Mouse (Mus musculus): ENCODE measurements around the gene Zfp819. TPM values are rescaled to one million over a fixed set of nuclear protein-coding genes. Genes with fewer than 3 reads are reported as not detected.
"Not testable (repeated sequence)": the region's sequence is repeated elsewhere in the genome, so short reads cannot be mapped to it uniquely, and the experiment has no call there.

The Zfp819 gene
- total RNA-seq, 2 experiments from 2014 or later = not detected

DNA sequence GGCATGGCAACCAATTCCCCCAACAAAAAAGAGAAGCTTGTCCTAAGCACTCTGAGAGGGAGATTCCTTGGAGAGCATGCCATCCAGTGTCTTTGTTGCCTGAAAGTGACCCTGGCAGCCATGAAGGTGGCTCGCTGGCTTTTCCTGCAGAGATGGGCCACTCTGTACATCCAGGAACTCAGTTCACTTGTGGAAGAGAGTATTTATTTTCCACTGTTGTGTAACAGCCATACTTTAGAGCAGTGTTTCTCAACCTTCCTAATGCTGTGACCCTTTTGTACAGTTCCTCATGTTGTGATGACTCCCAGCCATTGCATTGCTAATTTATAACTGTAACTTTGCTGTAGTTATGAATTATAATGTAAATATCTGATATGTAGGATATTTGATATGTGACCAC is 30.1 kb downstream of the Zfp819 start:
- ATAC-seq (replicated peaks; ENCODE audit: low FRiP score, poor library complexity, severe bottlenecking) = no peak

GRCm38 (mm10) chr7:43642587-43642986 is 35.6 kb downstream of the Zfp819 start:
- no peak for ATAC-seq (replicated peaks; ENCODE audit: low FRiP score, poor library complexity, severe bottlenecking)

DNA sequence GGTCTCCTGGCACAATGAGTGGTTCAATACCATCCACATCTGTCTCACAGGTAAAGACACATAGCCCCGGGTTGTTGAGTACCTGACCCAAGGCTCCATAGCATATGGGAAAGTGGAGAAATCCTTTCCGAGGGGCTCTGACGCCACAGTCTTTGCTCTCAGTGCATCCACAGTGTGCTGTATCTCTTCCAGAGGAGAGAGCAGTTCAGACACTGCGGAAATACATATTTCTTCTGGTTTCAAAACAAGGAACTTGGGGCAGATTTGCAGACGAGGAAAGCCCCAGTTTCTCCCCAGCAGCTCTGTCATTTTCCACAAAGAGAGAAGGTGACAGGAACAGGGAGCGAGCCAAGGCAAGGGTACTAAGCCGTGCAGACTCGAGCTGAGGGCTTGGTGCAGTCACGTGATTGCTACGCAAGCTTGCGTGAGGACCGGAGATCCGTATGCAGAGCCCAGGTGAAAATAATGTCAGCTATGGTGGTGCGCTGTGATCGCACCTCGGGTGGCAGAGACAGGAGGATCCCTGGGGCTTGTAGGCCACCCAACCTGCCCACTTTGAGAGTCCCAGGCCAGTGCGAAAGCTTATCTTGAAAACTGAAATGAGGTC is 36.2 kb downstream of the Zfp819 start:
- ATAC-seq (replicated peaks; ENCODE audit: low FRiP score, poor library complexity, severe bottlenecking) = no peak

DNA sequence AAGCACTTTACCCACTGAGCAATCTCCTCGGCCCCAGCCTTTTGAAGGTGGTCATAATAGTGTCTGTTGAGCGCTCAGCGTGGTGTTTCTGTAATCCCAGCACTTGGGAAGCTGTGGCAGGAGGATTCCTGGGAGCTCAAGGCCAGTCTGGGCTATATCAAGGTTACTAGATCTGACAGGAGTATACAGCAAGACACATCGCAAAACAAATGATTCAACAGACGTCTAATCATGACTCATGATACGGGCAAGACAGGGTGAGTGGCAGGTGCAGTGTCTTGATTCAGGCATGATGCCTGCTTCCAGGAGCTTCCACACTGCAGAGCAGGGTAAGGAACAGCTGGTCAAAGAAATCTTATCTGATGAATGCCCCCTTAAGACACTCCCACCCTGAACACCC is 45.7 kb downstream of the Zfp819 start:
- no peak for ATAC-seq (replicated peaks; ENCODE audit: low FRiP score, poor library complexity, severe bottlenecking)

- ATAC-seq (replicated peaks; ENCODE audit: low FRiP score, poor library complexity, severe bottlenecking) = no peak
Measured at GRCm38 (mm10) chr7:43654519-43654918, 47.5 kb downstream of the Zfp819 start.

- no peak for ATAC-seq (replicated peaks; ENCODE audit: low FRiP score, poor library complexity, severe bottlenecking)
Measured at GRCm38 (mm10) chr7:43656232-43656631, 49.3 kb downstream of the Zfp819 start.

DNA sequence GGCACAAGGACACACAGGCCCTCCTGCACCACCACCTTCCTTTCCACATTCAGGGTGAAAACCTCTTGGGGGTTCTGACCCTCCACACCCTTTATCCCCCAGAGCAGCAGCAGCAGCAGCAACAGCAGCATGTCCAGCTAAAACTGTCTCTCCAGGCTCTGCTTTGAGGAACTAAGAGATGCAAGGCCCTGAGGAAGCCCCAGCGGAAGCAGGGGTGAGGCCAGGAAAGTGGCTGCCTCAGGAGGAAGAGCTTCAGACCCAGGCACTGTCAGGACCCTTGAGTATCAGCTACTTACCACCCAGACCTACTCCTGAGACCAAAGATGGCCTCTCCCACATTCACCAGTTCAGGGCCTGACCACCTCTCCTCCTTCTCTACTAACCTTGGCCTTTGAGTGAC is 53.0 kb downstream of the Zfp819 start, which contains the start of gene Siglece:
TSS of gene Siglece (minus strand) at position 160 of the 400 bp plus-strand sequence.
- no peak for ATAC-seq (replicated peaks; ENCODE audit: low FRiP score, poor library complexity, severe bottlenecking)

GRCm38 (mm10) chr7:43662804-43663203 is 55.8 kb downstream of the Zfp819 start:
- ATAC-seq (replicated peaks; ENCODE audit: low FRiP score, poor library complexity, severe bottlenecking) = no peak

DNA sequence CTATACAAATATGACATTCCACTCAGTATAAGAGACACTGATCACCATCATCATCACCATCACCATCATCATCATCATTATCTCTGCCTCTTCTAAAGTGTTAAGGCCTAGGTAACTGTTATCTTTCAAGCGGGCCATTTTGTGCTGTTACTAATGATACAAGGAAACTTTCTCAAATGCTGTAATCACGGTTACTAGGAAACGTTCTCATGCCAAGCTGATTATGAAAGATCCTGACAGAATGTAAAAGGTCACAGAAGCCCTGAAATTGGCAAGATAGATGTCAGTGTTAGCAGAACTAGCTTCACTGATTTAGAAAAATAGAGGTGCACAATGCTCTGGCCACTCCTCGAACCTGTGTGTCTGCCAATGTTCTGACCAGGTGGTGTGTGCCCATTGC is 60.3 kb downstream of the Zfp819 start:
- ATAC-seq (replicated peaks; ENCODE audit: low FRiP score, poor library complexity, severe bottlenecking) = not testable (repeated sequence)

Other genes starting within 250 kb of the Zfp819 start
- 7.7 and 37.9 TPM in 2 replicates for gene Siglecg, start 199.0 kb upstream of the Zfp819 start, total RNA-seq (2015; ENCODE audit: low replicate concordance)
- gene Siglecg, start 199.0 kb upstream of the Zfp819 start, total RNA-seq (2017; ENCODE audit: low replicate concordance) = 5.2 and 10.9 TPM in 2 replicates
- 0.63 TPM in 1 of 2 replicates, not detected in the other for gene Lim2, start 179.5 kb upstream of the Zfp819 start, total RNA-seq (2015; ENCODE audit: low replicate concordance)
- gene Lim2, start 179.5 kb upstream of the Zfp819 start, total RNA-seq (2017; ENCODE audit: low replicate concordance) = not detected in 2 replicates
- gene Nkg7, start 170.1 kb upstream of the Zfp819 start, total RNA-seq (2015; ENCODE audit: low replicate concordance) = 157 and 163 TPM in 2 replicates
- 21.2 and 38.3 TPM in 2 replicates for gene Nkg7, start 170.1 kb upstream of the Zfp819 start, total RNA-seq (2017; ENCODE audit: low replicate concordance)
- gene Cldnd2, start 166.4 kb upstream of the Zfp819 start, total RNA-seq (2015; ENCODE audit: low replicate concordance) = not detected in 2 replicates
- not detected in 2 replicates for gene Cldnd2, start 166.4 kb upstream of the Zfp819 start, total RNA-seq (2017; ENCODE audit: low replicate concordance)
- gene Etfb, start 163.1 kb upstream of the Zfp819 start, total RNA-seq (2015; ENCODE audit: low replicate concordance) = 38.8 and 72.3 TPM in 2 replicates
- gene Etfb, start 163.1 kb upstream of the Zfp819 start, total RNA-seq (2017; ENCODE audit: low replicate concordance) = 73.2 and 98.0 TPM in 2 replicates
- gene Gm45233, start 163.0 kb upstream of the Zfp819 start, total RNA-seq (2015; ENCODE audit: low replicate concordance) = not detected in 2 replicates
- not detected in 2 replicates for gene Gm45233, start 163.0 kb upstream of the Zfp819 start, total RNA-seq (2017; ENCODE audit: low replicate concordance)
- gene Vsig10l, start 144.0 kb upstream of the Zfp819 start, total RNA-seq (2015; ENCODE audit: low replicate concordance) = 2.5 and 3.7 TPM in 2 replicates
- 1.3 and 1.4 TPM in 2 replicates for gene Vsig10l, start 144.0 kb upstream of the Zfp819 start, total RNA-seq (2017; ENCODE audit: low replicate concordance)
- gene Iglon5, start 117.1 kb upstream of the Zfp819 start, total RNA-seq (2015; ENCODE audit: low replicate concordance) = not detected in 2 replicates
- not detected in 2 replicates for gene Iglon5, start 117.1 kb upstream of the Zfp819 start, total RNA-seq (2017; ENCODE audit: low replicate concordance)
- not detected in 2 replicates for gene 4931406B18Rik, start 101.2 kb upstream of the Zfp819 start, total RNA-seq (2015; ENCODE audit: low replicate concordance)
- not detected in 2 replicates for gene 4931406B18Rik, start 101.2 kb upstream of the Zfp819 start, total RNA-seq (2017; ENCODE audit: low replicate concordance)
- 20.8 and 23.8 TPM in 2 replicates for gene Cd33, start 62.7 kb upstream of the Zfp819 start, total RNA-seq (2015; ENCODE audit: low replicate concordance)
- 9.1 and 12.0 TPM in 2 replicates for gene Cd33, start 62.7 kb upstream of the Zfp819 start, total RNA-seq (2017; ENCODE audit: low replicate concordance)
- 0.84 TPM in 1 of 2 replicates, not detected in the other for gene Zfp658, start 44.9 kb upstream of the Zfp819 start, total RNA-seq (2015; ENCODE audit: low replicate concordance)
- gene Zfp658, start 44.9 kb upstream of the Zfp819 start, total RNA-seq (2017; ENCODE audit: low replicate concordance) = 0.70 TPM in 1 of 2 replicates, not detected in the other
- gene Zfp719, start 27.6 kb upstream of the Zfp819 start, total RNA-seq (2015; ENCODE audit: low replicate concordance) = 0.19 and 4.6 TPM in 2 replicates
- gene Zfp719, start 27.6 kb upstream of the Zfp819 start, total RNA-seq (2017; ENCODE audit: low replicate concordance) = 1.1 and 2.2 TPM in 2 replicates
- gene Ceacam18, start 27.5 kb downstream of the Zfp819 start, total RNA-seq (2015; ENCODE audit: low replicate concordance) = not detected in 2 replicates
- not detected in 2 replicates for gene Ceacam18, start 27.5 kb downstream of the Zfp819 start, total RNA-seq (2017; ENCODE audit: low replicate concordance)
- gene Siglece, start 53.0 kb downstream of the Zfp819 start, total RNA-seq (2015; ENCODE audit: low replicate concordance) = 4.0 and 8.8 TPM in 2 replicates
- 5.5 and 6.4 TPM in 2 replicates for gene Siglece, start 53.0 kb downstream of the Zfp819 start, total RNA-seq (2017; ENCODE audit: low replicate concordance)
- 1.0 TPM in 1 of 2 replicates, not detected in the other for gene Ctu1, start 64.8 kb downstream of the Zfp819 start, total RNA-seq (2015; ENCODE audit: low replicate concordance)
- 0.42 and 1.6 TPM in 2 replicates for gene Ctu1, start 64.8 kb downstream of the Zfp819 start, total RNA-seq (2017; ENCODE audit: low replicate concordance)
- gene Klk14, start 83.2 kb downstream of the Zfp819 start, total RNA-seq (2015; ENCODE audit: low replicate concordance) = not detected in 2 replicates
- not detected in 2 replicates for gene Klk14, start 83.2 kb downstream of the Zfp819 start, total RNA-seq (2017; ENCODE audit: low replicate concordance)
- not detected in 2 replicates for gene Klk13, start 105.4 kb downstream of the Zfp819 start, total RNA-seq (2015; ENCODE audit: low replicate concordance)
- not detected in 2 replicates for gene Klk13, start 105.4 kb downstream of the Zfp819 start, total RNA-seq (2017; ENCODE audit: low replicate concordance)
- gene Klk12, start 161.7 kb downstream of the Zfp819 start, total RNA-seq (2015; ENCODE audit: low replicate concordance) = not detected in 2 replicates
- gene Klk12, start 161.7 kb downstream of the Zfp819 start, total RNA-seq (2017; ENCODE audit: low replicate concordance) = not detected in 2 replicates
- not detected in 2 replicates for gene Klk11, start 167.4 kb downstream of the Zfp819 start, total RNA-seq (2015; ENCODE audit: low replicate concordance)
- gene Klk11, start 167.4 kb downstream of the Zfp819 start, total RNA-seq (2017; ENCODE audit: low replicate concordance) = not detected in 2 replicates
- not detected in 2 replicates for gene Klk10, start 173.9 kb downstream of the Zfp819 start, total RNA-seq (2015; ENCODE audit: low replicate concordance)
- not detected in 2 replicates for gene Klk10, start 173.9 kb downstream of the Zfp819 start, total RNA-seq (2017; ENCODE audit: low replicate concordance)
- not detected in 2 replicates for gene Klk9, start 184.7 kb downstream of the Zfp819 start, total RNA-seq (2015; ENCODE audit: low replicate concordance)
- not detected in 2 replicates for gene Klk9, start 184.7 kb downstream of the Zfp819 start, total RNA-seq (2017; ENCODE audit: low replicate concordance)
- gene Klk8, start 190.4 kb downstream of the Zfp819 start, total RNA-seq (2015; ENCODE audit: low replicate concordance) = 6.1 TPM in 1 of 2 replicates, not detected in the other
- gene Klk8, start 190.4 kb downstream of the Zfp819 start, total RNA-seq (2017; ENCODE audit: low replicate concordance) = 0.56 and 8.3 TPM in 2 replicates
- gene Klk7, start 204.1 kb downstream of the Zfp819 start, total RNA-seq (2015; ENCODE audit: low replicate concordance) = not detected in 2 replicates
- not detected in 2 replicates for gene Klk7, start 204.1 kb downstream of the Zfp819 start, total RNA-seq (2017; ENCODE audit: low replicate concordance)
- gene Klk6, start 217.3 kb downstream of the Zfp819 start, total RNA-seq (2015; ENCODE audit: low replicate concordance) = not detected in 2 replicates
- not detected in 2 replicates for gene Klk6, start 217.3 kb downstream of the Zfp819 start, total RNA-seq (2017; ENCODE audit: low replicate concordance)
- gene Klk5, start 234.8 kb downstream of the Zfp819 start, total RNA-seq (2015; ENCODE audit: low replicate concordance) = not detected in 2 replicates
- not detected in 2 replicates for gene Klk5, start 234.8 kb downstream of the Zfp819 start, total RNA-seq (2017; ENCODE audit: low replicate concordance)